Mouse (Mus musculus): ENCODE results near the gene Rasl11b.

DNA sequence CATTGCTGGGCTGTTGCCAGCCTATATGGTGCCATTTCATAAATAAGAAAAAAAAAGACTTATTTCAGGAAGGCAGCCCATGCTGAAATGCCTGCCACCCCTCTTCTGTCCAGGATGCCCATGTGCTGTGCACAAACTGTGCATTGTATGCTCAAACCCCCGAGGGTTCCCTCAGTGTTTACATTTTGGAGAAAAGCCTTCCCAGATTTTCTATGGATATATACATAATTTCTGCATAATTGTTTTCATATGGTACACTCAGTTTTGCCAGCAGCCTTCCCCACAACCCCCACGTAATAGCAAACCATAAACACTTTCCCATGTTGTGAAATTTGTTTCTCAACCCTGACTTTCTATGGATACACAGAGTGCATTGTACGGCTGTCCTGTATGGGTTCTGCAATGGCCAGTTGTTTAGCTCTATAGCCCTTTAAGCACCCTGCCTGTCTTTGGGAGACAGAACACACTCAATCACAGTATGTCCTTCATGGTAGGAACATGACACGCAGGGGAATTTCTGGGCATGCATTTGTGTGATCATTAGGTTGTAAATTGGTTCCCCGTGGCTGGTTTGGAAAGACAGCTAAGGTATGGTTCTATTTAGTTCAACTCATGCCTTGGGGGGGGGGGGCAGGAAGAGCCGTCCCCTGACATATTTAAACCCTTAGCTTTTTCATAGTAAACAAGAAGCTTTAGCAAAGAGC is 36.0 kb upstream of the Rasl11b start:
- TF ChIP-seq POLR2A (IDR thresholded peaks at IDR 0.05; ENCODE audit: low read depth, low read length) (no peak), CTCF (IDR thresholded peaks at IDR 0.05; ENCODE audit: extremely low read depth, insufficient read depth, insufficient read length, insufficient replicate concordance) (no peak)

All from spleen, adult 2 months (tissue).